Mouse (Mus musculus) T-cell, adult 2 months (primary cell): Measurements from ENCODE around the gene Gm21637.
"Not testable (repeated sequence)": the region's sequence is repeated elsewhere in the genome, so short reads cannot be mapped to it uniquely, and the experiment has no call there.

Experiments used
- DNase-seq: peaks from one replicate; pipeline ENCODE4 v3.0.0; 2022; ENCODE audit warnings: low spot score

The Gm21637 gene

GRCm38 (mm10) chrX:31961744-31962143, at the start of gene Gm21637:
Gm21637 (plus strand) TSS chrX:31962044.
- DNase-seq: not testable (repeated sequence)
